Mouse (Mus musculus): ENCODE results near the gene Ank3. TPM values are rescaled to one million over a fixed set of nuclear protein-coding genes. Genes with fewer than 3 reads are reported as not detected.

Ank3 gene
- total RNA-seq, 2 experiments from 2014 or later = 77.7 to 83.4 TPM

DNA sequence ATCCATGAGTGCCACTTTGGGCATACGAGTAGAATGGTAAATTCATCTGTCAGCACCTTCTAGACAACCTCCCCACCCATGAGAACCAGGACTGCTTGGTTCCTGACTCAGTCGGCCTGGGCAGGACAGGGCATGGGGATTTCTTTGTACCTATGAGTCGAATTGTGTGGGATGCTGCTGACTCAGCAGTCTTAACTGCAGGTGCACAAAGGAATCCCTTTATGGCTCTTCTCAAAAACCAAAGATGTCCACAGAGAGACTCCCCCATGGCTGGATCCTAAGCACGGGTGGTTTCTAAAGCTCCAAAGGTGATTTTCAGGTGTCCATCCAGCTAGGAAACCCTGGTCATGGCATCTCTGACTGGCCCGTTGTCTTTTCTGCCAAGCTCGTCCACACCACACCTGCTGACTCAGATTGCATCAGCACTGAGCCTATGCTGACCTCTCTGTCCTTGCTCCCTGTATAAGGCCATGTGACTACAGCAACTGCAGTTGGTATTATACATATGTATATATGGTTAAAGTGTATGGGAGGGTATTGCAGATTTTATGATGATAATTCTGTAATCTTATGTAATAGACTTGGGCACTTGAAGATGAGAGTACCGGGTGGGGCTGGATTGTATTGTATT lies 538.8 kb downstream of the Ank3 start:
- intact Hi-C loops (cut with DNase I) = no loop called here
- DNase-seq = no peak

DNA sequence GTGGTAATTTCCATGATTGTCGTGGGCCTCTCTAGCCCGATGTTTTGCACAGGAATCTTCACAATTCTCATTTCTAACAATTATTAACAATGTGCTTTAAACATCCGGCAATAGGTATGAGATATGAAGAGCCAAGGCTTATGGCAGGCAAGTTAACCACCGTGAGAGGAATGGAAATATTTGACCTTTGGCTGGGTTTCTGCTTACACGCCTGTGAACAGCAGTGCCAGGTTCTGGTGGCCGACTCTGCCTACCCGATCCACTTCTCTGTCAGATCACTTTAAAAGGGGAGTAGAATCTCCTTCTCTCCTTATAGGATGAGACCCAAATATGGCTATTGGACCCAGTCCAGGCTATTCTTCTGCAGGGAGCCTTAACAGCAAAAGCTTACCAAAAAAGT lies 540.6 kb downstream of the Ank3 start:
- intact Hi-C loops (cut with DNase I) = no loop called here
- no peak for DNase-seq

DNA sequence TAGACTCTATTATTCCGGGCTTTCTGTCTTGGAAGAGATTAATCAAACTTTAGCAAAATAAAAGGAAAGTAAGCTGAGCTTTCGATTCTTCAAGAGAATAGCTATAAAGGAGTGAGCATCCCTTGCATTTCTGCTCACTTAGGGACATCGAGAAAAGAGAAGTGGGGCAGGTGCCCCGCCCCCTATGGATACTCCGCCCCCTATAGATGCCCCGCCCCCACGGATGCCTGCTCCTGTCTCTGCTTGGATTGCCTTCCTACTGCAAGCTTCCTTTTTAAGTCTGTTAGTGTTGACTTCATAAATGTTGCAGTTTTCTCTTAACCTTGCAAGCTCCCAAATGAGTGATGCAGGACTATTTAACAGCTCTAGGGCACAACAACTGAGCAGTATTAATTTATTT lies 541.4 kb downstream of the Ank3 start:
- intact Hi-C loops (cut with DNase I) = no loop called here
- no peak for DNase-seq

DNA sequence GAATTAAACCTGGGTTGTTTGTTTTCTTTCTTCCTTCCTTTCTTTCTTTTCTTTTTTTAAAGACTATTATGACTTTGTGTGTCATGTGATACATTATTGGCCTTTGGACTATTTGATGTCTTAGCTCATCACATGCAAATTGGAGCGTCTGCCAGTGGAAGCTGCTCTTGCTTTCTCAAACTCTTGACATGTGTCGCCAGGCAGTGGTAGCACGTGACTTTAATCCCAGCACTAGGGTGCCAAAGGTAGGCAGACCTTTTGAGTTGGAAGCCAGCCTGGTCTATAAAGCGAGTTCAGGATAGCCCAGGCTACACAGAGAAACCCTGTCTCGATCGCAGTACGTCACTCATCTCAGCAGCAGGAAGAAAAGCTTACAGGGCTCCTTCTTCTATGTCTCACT lies 542.4 kb downstream of the Ank3 start:
- no peak for DNase-seq
- intact Hi-C loops (cut with DNase I) = no loop called here

DNA sequence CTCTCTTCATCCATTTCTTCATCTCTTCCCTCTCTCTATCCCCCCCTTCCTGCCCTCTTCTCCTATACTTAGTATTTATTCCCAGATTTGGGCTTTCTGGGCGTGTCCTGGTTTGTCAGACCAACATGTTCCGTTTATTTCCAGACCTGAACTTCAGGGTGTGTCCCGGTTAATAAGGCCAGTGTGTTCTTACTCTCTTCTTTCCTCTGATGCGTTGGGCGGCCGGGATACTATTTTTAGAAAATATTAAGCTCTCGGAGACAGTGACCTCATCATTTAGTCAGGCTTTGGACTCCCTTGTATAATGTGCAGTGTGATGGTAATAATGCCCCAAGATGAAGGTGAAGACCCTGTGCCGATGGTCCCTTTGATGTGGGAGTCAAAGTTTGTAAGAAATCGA lies 546.3 kb downstream of the Ank3 start:
- intact Hi-C loops (cut with DNase I) = no loop called here
- DNase-seq = peak; percentile 13 to 31

DNA sequence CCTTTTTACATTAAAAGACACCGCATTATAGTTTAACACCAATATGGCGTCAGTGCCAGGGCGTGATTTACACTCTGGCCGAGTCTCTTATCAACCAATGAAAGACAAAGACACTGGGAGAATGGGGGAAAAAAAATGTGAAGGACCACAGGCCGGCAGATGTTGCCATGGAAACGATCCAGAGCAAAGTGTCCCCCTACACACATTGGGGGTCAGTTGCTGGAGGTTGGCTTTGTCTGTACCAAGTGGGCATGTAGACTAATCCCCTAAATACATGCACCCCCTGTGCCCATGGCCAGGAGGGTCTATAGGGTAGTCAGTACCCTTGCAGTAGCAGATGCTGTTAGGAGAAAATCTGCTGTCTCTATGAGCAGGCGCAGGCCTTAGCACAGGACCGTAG lies 547.3 kb downstream of the Ank3 start:
- intact Hi-C loops (cut with DNase I) = no loop called here

DNA sequence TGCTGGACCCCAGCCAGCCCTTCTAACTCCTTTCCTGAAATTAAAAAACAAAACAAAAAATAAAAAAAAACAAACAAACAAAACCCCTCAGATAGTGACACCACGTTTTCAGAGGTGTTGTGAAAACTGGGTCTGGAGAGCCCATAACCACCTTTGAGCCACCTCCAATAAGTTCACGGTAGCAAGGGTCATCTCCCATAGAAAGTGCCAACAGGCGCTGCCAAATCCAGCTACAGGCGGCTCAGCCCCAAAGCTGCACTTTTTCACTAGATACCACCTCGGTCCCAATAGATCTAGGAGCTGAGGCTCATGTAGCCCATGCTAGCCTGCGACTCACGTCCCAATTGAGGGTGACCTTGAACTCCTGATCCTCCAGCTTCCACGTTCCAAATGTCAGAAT lies 547.7 kb downstream of the Ank3 start:
- no peak for DNase-seq
- intact Hi-C loops (cut with DNase I) = no loop called here

More for the DNA sequence above, 547.3 kb downstream of the Ank3 start:
- DNase-seq = no peak

DNA sequence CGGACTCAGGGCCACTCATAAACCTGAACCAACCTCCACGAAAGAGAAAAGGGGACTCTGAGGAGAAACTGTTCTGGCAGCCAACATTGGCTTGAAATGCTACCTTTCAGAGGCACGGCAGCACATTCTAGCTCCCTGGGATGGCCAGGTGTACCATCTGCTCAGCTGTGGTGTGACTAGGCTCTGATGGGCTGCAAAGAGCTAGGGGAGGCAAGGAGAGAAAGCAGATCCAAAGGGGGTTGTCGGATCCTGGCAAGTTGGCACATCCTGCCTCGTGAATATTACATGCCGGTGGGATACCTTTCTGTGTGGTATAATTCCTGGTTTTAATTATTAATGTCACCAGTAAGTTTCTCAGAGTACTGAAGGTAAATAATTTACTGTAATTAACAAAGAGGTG lies 548.5 kb downstream of the Ank3 start:
- no peak for DNase-seq
- intact Hi-C loops (cut with DNase I) = no loop called here

DNA sequence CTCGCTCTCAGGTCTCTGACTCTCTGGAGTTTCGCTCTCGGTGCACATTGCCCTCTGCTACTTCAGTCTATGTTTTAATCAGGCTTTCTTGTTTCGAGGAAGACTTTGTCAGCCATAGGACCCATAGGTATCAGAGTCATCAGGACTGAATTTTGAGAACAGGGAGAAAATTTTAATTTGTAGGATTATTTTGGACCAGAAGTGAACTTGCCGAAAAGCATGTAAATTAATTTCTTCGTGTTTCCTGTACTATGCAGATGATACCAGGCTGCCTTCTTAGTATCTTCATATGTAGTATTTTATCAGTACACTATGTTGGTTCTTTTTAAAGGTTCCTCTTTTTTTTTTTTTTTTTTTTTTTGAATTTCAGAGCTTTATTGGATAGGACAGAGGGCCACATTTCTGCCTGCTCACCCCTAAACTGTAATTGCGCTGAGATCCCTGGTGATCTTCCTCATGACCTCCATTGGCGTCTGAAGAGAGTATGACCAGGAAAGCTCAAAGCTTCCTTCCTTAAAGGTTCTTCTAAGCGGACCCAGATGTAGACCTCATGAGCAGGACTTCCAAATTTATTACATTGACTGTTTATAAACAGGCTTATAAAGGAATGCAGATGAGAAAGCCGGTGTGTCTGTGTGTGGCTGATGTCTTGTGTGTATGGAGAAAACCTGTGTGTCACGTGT lies 551.8 kb downstream of the Ank3 start:
- no peak for DNase-seq
- intact Hi-C loops (cut with DNase I) = no loop called here

DNA sequence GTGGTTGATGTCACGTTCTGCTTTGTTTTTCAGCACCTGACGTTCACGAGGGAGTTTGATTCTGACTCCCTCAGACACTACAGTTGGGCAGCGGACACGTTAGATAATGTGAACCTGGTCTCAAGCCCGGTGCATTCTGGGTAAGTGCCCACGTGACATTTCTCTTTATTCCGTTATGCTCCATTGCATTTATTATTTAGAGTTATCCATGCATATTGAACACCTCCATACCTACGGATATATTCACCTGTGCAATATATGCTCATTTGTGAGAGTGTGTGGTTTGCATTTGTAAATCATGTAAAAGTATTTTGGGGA lies 552.3 kb downstream of the Ank3 start:
- intact Hi-C loops (cut with DNase I) = no loop called here
- DNase-seq = no peak

DNA sequence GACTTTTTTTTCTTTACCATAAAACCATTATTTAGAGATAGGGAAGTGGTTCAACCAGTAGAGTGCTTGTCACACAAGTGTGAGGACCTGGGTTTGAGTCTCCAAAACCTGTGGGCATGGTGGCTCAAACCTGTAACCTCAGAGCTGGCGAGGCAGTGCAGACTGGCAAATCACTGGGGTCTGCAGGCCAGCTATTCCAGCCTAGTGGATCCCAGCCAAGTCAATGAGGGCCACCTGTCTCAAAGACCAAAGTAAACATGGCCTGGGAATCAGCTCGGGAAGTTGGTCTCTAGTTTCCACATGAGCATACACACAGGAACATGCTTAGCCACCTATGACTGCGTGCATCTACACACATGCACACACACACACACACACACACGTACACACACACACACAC lies 552.9 kb downstream of the Ank3 start:
- DNase-seq = no peak
- intact Hi-C loops (cut with DNase I) = no loop called here

DNA sequence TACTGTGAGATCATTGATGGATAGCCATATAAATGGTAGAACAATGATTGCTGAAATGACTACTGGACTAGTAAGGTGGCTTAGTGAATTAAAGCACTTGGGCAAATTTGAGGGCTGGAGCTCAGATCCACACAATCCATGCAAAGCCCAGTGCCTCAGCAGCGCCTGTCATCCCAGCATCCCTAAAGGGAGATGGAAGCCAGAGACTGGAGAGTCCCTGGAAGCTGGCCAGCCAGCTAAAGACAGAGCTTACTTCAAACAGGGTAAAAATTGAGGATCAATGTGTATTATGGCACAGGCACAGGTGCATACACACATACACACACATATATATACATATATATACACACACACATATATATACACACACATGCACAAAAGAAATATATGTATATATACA lies 553.7 kb downstream of the Ank3 start:
- intact Hi-C loops (cut with DNase I) = no loop called here
- DNase-seq = no peak

DNA sequence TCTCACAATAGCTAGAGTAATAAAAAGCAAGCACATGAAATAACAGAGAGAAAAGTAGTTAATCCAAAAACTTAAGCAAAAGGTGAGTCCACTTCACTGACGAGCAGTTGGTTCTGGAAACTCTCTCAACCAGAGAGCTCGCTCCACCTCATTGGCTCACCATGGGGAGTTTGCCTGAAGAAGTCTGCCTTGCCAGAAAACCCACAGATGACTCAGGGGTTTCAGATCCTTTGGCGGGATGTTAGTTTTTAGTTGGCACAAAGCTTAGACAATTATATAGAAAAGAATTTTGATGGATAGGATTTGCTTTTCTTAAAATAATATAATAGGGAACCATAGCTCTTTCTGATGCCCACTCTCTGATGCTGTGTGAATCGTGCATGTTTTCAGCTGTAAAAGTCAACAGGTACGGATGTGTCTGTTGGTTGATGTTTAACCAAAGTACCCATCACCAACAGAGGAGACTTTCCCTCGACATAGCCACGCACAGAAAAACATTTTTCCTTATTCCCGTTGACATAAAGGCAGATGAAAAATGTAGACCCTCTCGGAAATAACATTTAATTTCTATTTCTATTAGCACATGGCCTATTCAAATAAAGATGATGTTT lies 556.2 kb downstream of the Ank3 start:
- intact Hi-C loops (cut with DNase I) = no loop called here

DNA sequence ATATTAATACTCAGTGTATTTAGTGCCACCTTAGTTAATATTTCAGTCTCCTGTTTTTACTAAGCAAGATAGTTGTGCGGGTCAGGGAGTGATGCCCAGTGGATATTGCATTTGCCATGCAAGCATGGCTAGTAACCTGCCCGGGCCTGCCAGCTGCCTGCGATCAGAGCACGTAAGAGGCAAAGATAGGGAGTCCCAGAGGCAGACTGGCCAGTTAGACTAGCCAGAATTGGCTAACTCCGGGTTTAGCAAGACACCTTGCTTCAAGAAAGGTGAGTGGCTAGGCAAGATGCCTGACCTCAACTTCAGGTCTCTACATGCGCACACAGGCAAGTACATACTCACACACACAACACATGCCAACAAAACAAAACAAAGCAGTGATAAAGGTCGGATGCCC lies 563.7 kb downstream of the Ank3 start:
- intact Hi-C loops (cut with DNase I) = loop anchor here (5.0 to 10.0 kb wide), 3 partner anchors 40 to 507 kb away; no protein-coding TSS in a partner anchor
- no peak for DNase-seq

More for the DNA sequence above, 556.2 kb downstream of the Ank3 start:
- no peak for DNase-seq

DNA sequence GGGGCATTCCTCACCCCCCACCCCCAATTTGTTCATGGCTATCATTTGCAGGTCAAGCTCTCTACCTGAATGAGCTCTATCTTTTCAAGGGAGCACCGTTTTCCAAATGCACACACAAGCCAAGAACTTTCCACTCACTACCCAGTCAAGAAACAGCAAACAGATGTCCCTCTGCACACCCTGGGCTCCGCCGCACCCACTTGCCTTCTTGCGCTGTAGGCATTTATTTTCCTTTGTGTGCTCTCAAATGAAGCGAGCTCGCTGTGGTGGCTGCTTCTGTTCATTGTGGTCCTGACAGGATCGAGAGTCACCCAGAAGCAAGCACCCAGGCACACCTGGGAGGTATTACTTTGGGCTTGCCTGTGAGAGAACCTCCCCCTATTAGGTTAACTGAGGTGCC lies 564.4 kb downstream of the Ank3 start:
- no peak for DNase-seq
- intact Hi-C loops (cut with DNase I) = loop anchor here (5.0 to 10.0 kb wide), 3 partner anchors 41 to 508 kb away; no protein-coding TSS in a partner anchor

DNA sequence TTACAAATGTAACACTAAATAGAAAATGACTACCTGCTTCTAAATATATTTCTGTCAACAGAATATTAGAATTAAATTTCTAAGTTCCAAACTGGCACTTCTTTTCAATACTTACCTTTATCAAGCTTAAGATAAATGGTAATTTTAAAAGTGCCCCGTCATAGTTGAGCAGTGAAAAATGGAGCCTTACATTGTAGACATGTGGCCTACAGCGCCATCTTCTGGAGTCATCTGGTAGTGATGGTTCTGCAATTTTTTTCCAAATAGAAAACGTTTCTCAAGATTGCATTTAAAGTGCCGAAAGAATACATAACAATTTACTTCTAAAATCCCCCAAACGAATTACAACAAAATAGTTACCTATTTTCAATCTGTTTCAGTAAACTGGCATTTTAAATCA lies 566.0 kb downstream of the Ank3 start:
- intact Hi-C loops (cut with DNase I) = loop anchor here (1.0 to 10.0 kb wide), 6 partner anchors 42 to 510 kb away; no protein-coding TSS in a partner anchor
- peak; percentile 39 to 50 for DNase-seq

DNA sequence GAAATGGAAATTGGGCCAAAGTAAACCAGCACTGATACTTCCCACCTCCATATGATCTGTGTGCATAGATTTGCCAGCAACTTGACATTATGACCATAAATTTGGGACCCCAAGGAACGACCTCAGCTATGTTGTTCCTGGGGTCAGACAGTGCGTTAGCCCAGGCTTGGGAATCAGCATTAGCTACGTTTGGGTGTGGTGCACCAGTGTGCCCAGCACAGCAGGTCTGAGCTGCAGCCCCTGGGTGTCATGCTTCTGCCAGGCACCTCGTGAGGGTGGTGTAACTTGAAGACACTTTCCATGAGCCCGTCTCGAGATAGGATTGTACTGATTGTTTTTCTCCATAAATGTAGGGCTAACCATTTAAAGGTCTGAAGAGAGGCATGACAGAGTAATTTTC lies 566.5 kb downstream of the Ank3 start:
- DNase-seq = no peak
- intact Hi-C loops (cut with DNase I) = loop anchor here (1.0 to 10.0 kb wide), 3 partner anchors 302 to 510 kb away; no protein-coding TSS in a partner anchor

DNA sequence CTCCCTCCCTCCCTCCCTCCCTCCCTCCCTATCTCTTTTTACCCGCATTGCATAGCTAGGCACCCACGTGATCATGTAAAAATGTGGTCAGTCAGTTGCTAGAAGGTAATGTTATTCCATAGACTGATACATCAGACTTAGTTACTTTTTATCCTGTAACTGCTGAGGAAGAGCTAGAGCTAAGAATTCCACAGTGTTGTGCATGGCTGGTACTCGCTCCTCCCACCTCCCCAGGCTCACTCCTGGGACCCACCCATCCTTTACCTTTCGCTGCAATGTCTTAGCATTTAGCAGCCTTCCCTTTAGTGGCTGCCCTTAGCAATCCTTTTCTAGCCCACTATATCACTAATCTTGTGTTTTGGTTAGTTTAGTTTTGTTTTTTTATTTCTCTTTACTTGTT lies 569.4 kb downstream of the Ank3 start:
- DNase-seq = no peak
- intact Hi-C loops (cut with DNase I) = loop anchor here (10.0 kb wide), 1 partner anchor 513 kb away; no protein-coding TSS in a partner anchor

DNA sequence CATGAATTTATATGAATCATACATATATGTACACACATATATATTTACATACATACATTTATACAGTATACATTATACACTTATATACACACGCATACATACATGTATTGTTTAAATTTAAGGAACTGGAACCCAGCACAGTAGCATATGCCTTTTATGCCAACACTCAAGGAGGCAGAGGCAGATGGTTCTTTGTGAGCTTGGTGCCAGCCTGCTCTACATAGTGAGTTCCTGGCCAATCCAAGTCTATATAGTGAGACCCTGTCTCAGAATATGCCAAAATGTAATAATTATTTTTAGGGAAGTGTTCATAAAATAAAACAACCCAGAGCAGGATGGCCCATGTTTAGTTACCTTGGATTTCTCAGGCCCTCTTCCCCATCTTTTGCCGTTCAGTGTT lies 581.1 kb downstream of the Ank3 start:
- intact Hi-C loops (cut with DNase I) = no loop called here
- no peak for DNase-seq

DNA sequence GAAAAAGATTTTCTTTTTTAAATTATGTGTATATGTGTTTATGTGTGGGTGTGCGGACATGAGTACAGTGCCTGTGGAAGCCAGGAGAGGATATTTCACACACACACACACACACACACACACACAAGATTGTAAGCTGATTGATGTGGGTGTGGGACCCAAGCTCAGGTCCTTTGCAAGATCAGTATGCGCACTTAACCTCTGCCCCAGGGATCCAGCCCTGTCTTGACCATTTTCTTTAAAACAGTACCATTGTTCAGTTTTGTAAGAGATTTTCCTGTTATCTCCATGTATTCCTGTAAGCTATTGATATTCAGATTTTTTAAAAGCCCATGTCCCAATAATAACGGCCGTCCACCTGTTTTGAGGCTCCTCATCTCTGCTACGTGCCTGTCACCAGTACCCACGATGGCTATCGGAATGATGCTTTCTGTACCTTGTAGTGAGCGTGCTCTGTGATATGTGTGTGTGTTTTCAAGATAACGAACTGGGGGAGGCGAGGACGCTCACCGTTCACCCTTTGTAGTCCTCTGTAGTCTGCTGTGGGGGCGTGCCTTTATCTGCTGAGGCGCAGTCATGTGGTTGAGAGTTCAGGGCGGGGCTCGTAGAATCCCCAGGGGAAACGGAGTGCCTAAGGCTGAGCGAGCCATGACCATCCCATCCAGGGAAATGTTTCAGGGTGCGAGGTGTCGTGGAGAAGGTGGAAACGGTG lies 583.0 kb downstream of the Ank3 start:
- no peak for DNase-seq
- intact Hi-C loops (cut with DNase I) = no loop called here

DNA sequence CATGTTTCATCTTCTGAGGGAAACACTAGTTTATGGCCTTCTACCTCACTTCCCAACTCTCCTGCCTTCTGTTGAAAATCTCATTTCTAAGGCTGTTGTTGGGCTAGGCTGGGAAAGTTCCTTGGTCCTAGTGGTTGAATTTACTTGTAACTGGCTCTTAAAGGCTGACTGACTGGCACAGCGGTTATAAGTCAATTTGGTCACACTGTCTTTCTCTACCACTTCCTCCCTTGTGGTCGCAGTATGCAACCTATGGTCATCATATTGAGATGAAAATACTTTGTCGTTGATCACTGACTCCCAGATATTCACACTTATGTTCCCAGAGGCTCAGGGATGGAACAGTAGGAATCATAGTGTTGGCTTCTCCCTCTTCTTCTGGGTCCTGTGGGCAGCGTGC lies 584.1 kb downstream of the Ank3 start:
- intact Hi-C loops (cut with DNase I) = no loop called here
- DNase-seq = no peak
